8 mouse cellular contexts compared by ENCODE assay signal in genomic region chr4:156234021-156234501, GRCm38 (mm10). TPM values are rescaled to one million over a fixed set of nuclear protein-coding genes. Genes with fewer than 3 reads are reported as not detected.
DNase-seq lines count a peak whose midpoint lies in the region; ATAC-seq and TF ChIP-seq lines count a peak whose summit lies in the region.

No protein-coding gene starts in this region.

- H3K9ac ChIP-seq in kidney, embryonic 15.5 days: peak overlapping the region; percentile 77
- peak overlapping the region; percentile 87 for H3K9ac ChIP-seq in heart, embryonic 13.5 days
- H3K9ac ChIP-seq in liver, embryonic 14.5 days (replicated peaks): peak overlapping the region; percentile 92
- H3K9ac ChIP-seq in stomach, embryonic 15.5 days: peak overlapping the region; percentile 48

- H3K4me1 ChIP-seq in kidney, embryonic 15.5 days: peaks cover 29% of the 10 kb centered on the region
- peaks cover 10% of the 10 kb centered on the region for H3K4me1 ChIP-seq in bone marrow macrophage, adult 2 months (ENCODE audit: control insufficient read depth, insufficient read depth, low read length)
- H3K4me1 ChIP-seq in heart, embryonic 13.5 days: peaks cover 26% of the 10 kb centered on the region
- H3K4me1 ChIP-seq in liver, embryonic 14.5 days (replicated peaks; ENCODE audit: control insufficient read depth in 2 of 2, insufficient read depth in 2 of 2, low read length in 1 of 2): peaks cover 4 to 7% of the 10 kb centered on the region in 2 experiments; a peak in 2 of 4 replicates
- peaks cover 16% of the 10 kb centered on the region for H3K4me1 ChIP-seq in stomach, embryonic 15.5 days

- 2% methylated on average over 17 of the region's 17 CpGs for WGBS in kidney, embryonic 15.5 days
- 4% methylated on average over 17 of the region's 17 CpGs for WGBS in heart, embryonic 13.5 days
- 19% methylated on average over 17 of the region's 17 CpGs for WGBS in liver, embryonic 14.5 days (ENCODE audit: insufficient replicate concordance)
- 7% methylated on average over 17 of the region's 17 CpGs for WGBS in stomach, embryonic 15.5 days

- no peak for TF ChIP-seq POLR2A in bone marrow macrophage, adult 2 months (IDR thresholded peaks at IDR 0.05; ENCODE audit: borderline replicate concordance, low read depth, low read length)

- peaks cover 62% of the 10 kb centered on the region for H3K36me3 ChIP-seq in kidney, embryonic 15.5 days
- H3K36me3 ChIP-seq in heart, embryonic 13.5 days: peaks cover 63% of the 10 kb centered on the region
- peaks cover 24% of the 10 kb centered on the region for H3K36me3 ChIP-seq in liver, embryonic 14.5 days (replicated peaks; ENCODE audit: control insufficient read depth, insufficient read depth, low read depth)
- H3K36me3 ChIP-seq in stomach, embryonic 15.5 days: peaks cover 26% of the 10 kb centered on the region

- no peak for DNase-seq in kidney, adult 11 months
- no peak for DNase-seq in liver, embryonic 14.5 days (ENCODE audit: low read depth in 3 of 3, low spot score in 3 of 3)
- DNase-seq in left cerebral cortex, postnatal 10 days (ENCODE audit: extremely low spot score in 1 of 2, low spot score in 2 of 2): no peak
- DNase-seq in urinary bladder, adult 2 months (ENCODE audit: low spot score): no peak

- no peaks in the 10 kb centered on the region for H3K9me3 ChIP-seq in kidney, embryonic 15.5 days (replicated peaks)
- no peaks in the 10 kb centered on the region for H3K9me3 ChIP-seq in heart, embryonic 13.5 days
- H3K9me3 ChIP-seq in liver, embryonic 14.5 days (ENCODE audit: control insufficient read depth, low read length): no peaks in the 10 kb centered on the region
- H3K9me3 ChIP-seq in stomach, embryonic 15.5 days: no peaks in the 10 kb centered on the region

- peak overlapping the region; percentile 92 for H3K4me2 ChIP-seq in kidney, embryonic 15.5 days
- peak overlapping the region; percentile 93 for H3K4me2 ChIP-seq in heart, embryonic 13.5 days
- H3K4me2 ChIP-seq in liver, embryonic 14.5 days (ENCODE audit: low read depth): peak overlapping the region; percentile 95
- H3K4me2 ChIP-seq in stomach, embryonic 15.5 days: peak overlapping the region; percentile 95

- H3K27ac ChIP-seq in kidney, embryonic 15.5 days: peak overlapping the region; percentile 77
- peak overlapping the region; percentile 24; the same call in 1 of the 2 replicates for H3K27ac ChIP-seq in bone marrow macrophage, adult 2 months (ENCODE audit: insufficient read depth, low read depth, low read length)
- peak overlapping the region; percentile 59; the same call in 1 of the 2 replicates for H3K27ac ChIP-seq in heart, embryonic 13.5 days (replicated peaks)
- peak overlapping the region; percentile 37; the same call in 1 of the 2 replicates for H3K27ac ChIP-seq in liver, embryonic 14.5 days
- peak overlapping the region; percentile 40; the same call in 1 of the 2 replicates for H3K27ac ChIP-seq in stomach, embryonic 15.5 days

- intact Hi-C loops in left cerebral cortex, postnatal 10 days (cut with DNase I): loop anchor here (2.0 kb wide), 1 partner anchor 37 kb away; the partner anchor contains the start of gene Agrn

- no peak for TF ChIP-seq EP300 in liver, embryonic 14.5 days (IDR thresholded peaks at IDR 0.05; ENCODE audit: low read depth)

- peak overlapping the region; percentile 97 for H3K4me3 ChIP-seq in kidney, embryonic 15.5 days (replicated peaks)
- peak overlapping the region; percentile 68 for H3K4me3 ChIP-seq in bone marrow macrophage, adult 2 months (ENCODE audit: insufficient read depth, low read length)
- H3K4me3 ChIP-seq in heart, embryonic 13.5 days: peak overlapping the region; percentile 89
- H3K4me3 ChIP-seq in liver, embryonic 14.5 days (ENCODE audit: insufficient read depth in 1 of 2, low read depth in 2 of 2, low read length in 2 of 2): peak overlapping the region; percentile 59 to 99
- H3K4me3 ChIP-seq in stomach, embryonic 15.5 days (replicated peaks): peak overlapping the region; percentile 79

- no peaks in the 10 kb centered on the region for H3K27me3 ChIP-seq in kidney, embryonic 15.5 days
- H3K27me3 ChIP-seq in heart, embryonic 13.5 days (replicated peaks): 0 out of 2 replicates have a peak, but pooled peaks cover 2% of the 10 kb centered on the region
- H3K27me3 ChIP-seq in liver, embryonic 14.5 days (ENCODE audit: control insufficient read depth, insufficient read depth, low read length): no peaks in the 10 kb centered on the region
- no peaks in the 10 kb centered on the region for H3K27me3 ChIP-seq in stomach, embryonic 15.5 days (replicated peaks)

- TF ChIP-seq CTCF in bone marrow macrophage, adult 2 months (IDR thresholded peaks at IDR 0.05; ENCODE audit: low read depth, low read length): no peak
- no peak for TF ChIP-seq CTCF in liver, embryonic 14.5 days (IDR thresholded peaks at IDR 0.05; ENCODE audit: low read depth)

- ATAC-seq in kidney, embryonic 15.5 days (replicated peaks; ENCODE audit: low FRiP score): no peak
- no peak for ATAC-seq in heart, embryonic 13.5 days (ENCODE audit: extremely low read depth, insufficient number of reproducible peaks, low FRiP score, low TSS enrichment)
- ATAC-seq in liver, embryonic 14.5 days (ENCODE audit: insufficient read depth): no peak
- ATAC-seq in stomach, embryonic 15.5 days (ENCODE audit: insufficient read depth, low FRiP score, low read depth): no peak

RNA-seq across cellular contexts. Expression of gene Plekhn1, which starts 0.6 kb away (rescaled TPM):
- polyA plus RNA-seq in kidney, embryonic 15.5 days (2015; fragmentation: Nextera tagmentation; extraction: Ambion mirVana): 19.1 and 21.4 TPM in 2 replicates
- polyA plus RNA-seq in bone marrow macrophage, adult 2 months (2012; ENCODE audit: insufficient read depth, insufficient read length, missing spikeins): 41.6 and 44.9 TPM in 2 replicates
- 13.1 and 13.3 TPM in 2 replicates for polyA plus RNA-seq in heart, embryonic 13.5 days (2015; fragmentation: Nextera tagmentation; extraction: Ambion mirVana)
- 9.9 and 10.8 TPM in 2 replicates for polyA plus RNA-seq in liver, embryonic 14.5 days (2012; rRNA removed)
- 2.7 and 5.2 TPM in 2 replicates for polyA plus RNA-seq in liver, embryonic 14.5 days (2014; fragmentation: Nextera tagmentation; extraction: Ambion mirVana)
- 20.0 and 22.1 TPM in 2 replicates for polyA plus RNA-seq in stomach, embryonic 15.5 days (2015; fragmentation: Nextera tagmentation; extraction: Ambion mirVana)
- 10 to 100 TPM; 33.0 to 37.4 TPM for total RNA-seq in left cerebral cortex, postnatal 10 days (2021)
- 86.6 and 88.2 TPM in 2 replicates for polyA plus RNA-seq in urinary bladder, adult 2 months (2012; rRNA removed)

RNA-seq across cellular contexts. Expression of gene Noc2l, which starts 1.7 kb away (rescaled TPM):
- 85.8 and 90.3 TPM in 2 replicates for polyA plus RNA-seq in kidney, embryonic 15.5 days (2015; fragmentation: Nextera tagmentation; extraction: Ambion mirVana)
- polyA plus RNA-seq in bone marrow macrophage, adult 2 months (2012; ENCODE audit: insufficient read depth, insufficient read length, missing spikeins): 45.2 and 46.3 TPM in 2 replicates
- 39.3 and 41.8 TPM in 2 replicates for polyA plus RNA-seq in heart, embryonic 13.5 days (2015; fragmentation: Nextera tagmentation; extraction: Ambion mirVana)
- 62.7 and 68.0 TPM in 2 replicates for polyA plus RNA-seq in liver, embryonic 14.5 days (2012; rRNA removed)
- polyA plus RNA-seq in liver, embryonic 14.5 days (2014; fragmentation: Nextera tagmentation; extraction: Ambion mirVana): 40.2 and 50.7 TPM in 2 replicates
- 72.0 and 75.3 TPM in 2 replicates for polyA plus RNA-seq in stomach, embryonic 15.5 days (2015; fragmentation: Nextera tagmentation; extraction: Ambion mirVana)
- 10 to 100 TPM; 61.8 to 63.1 TPM for total RNA-seq in left cerebral cortex, postnatal 10 days (2021)
- 57.9 and 67.2 TPM in 2 replicates for polyA plus RNA-seq in urinary bladder, adult 2 months (2012; rRNA removed)

RNA-seq across cellular contexts. Expression of gene Perm1, which starts 18.4 kb away (rescaled TPM):
- 0.84 and 1.0 TPM in 2 replicates for polyA plus RNA-seq in kidney, embryonic 15.5 days (2015; fragmentation: Nextera tagmentation; extraction: Ambion mirVana)
- polyA plus RNA-seq in bone marrow macrophage, adult 2 months (2012; ENCODE audit: insufficient read depth, insufficient read length, missing spikeins): not detected in 2 replicates
- polyA plus RNA-seq in heart, embryonic 13.5 days (2015; fragmentation: Nextera tagmentation; extraction: Ambion mirVana): 2.7 and 3.0 TPM in 2 replicates
- polyA plus RNA-seq in liver, embryonic 14.5 days (2012; rRNA removed): 0.03 TPM in 2 replicates
- polyA plus RNA-seq in liver, embryonic 14.5 days (2014; fragmentation: Nextera tagmentation; extraction: Ambion mirVana): 0.05 TPM in 1 of 2 replicates, not detected in the other
- polyA plus RNA-seq in stomach, embryonic 15.5 days (2015; fragmentation: Nextera tagmentation; extraction: Ambion mirVana): 0.61 and 0.99 TPM in 2 replicates
- under 1 TPM; 0.22 to 0.28 TPM for total RNA-seq in left cerebral cortex, postnatal 10 days (2021)
- 0.10 and 0.18 TPM in 2 replicates for polyA plus RNA-seq in urinary bladder, adult 2 months (2012; rRNA removed)

RNA-seq across cellular contexts. Expression of gene Samd11, which starts 21.4 kb away (rescaled TPM):
- 0.50 and 1.2 TPM in 2 replicates for polyA plus RNA-seq in kidney, embryonic 15.5 days (2015; fragmentation: Nextera tagmentation; extraction: Ambion mirVana)
- polyA plus RNA-seq in bone marrow macrophage, adult 2 months (2012; ENCODE audit: insufficient read depth, insufficient read length, missing spikeins): 0.36 TPM in 1 of 2 replicates, not detected in the other
- 1.2 TPM in 2 replicates for polyA plus RNA-seq in heart, embryonic 13.5 days (2015; fragmentation: Nextera tagmentation; extraction: Ambion mirVana)
- polyA plus RNA-seq in liver, embryonic 14.5 days (2012; rRNA removed): 56.1 and 56.9 TPM in 2 replicates
- 21.5 and 24.8 TPM in 2 replicates for polyA plus RNA-seq in liver, embryonic 14.5 days (2014; fragmentation: Nextera tagmentation; extraction: Ambion mirVana)
- polyA plus RNA-seq in stomach, embryonic 15.5 days (2015; fragmentation: Nextera tagmentation; extraction: Ambion mirVana): 1.2 and 3.1 TPM in 2 replicates
- 1 to 10 TPM; 5.2 to 5.4 TPM for total RNA-seq in left cerebral cortex, postnatal 10 days (2021)
- 0.21 and 0.22 TPM in 2 replicates for polyA plus RNA-seq in urinary bladder, adult 2 months (2012; rRNA removed)

RNA-seq across cellular contexts. Expression of gene AW011738, which starts 31.0 kb away (rescaled TPM):
- 7.6 and 7.8 TPM in 2 replicates for polyA plus RNA-seq in kidney, embryonic 15.5 days (2015; fragmentation: Nextera tagmentation; extraction: Ambion mirVana)
- 1.2 and 1.6 TPM in 2 replicates for polyA plus RNA-seq in bone marrow macrophage, adult 2 months (2012; ENCODE audit: insufficient read depth, insufficient read length, missing spikeins)
- 3.2 and 3.3 TPM in 2 replicates for polyA plus RNA-seq in heart, embryonic 13.5 days (2015; fragmentation: Nextera tagmentation; extraction: Ambion mirVana)
- polyA plus RNA-seq in liver, embryonic 14.5 days (2012; rRNA removed): 0.49 and 0.66 TPM in 2 replicates
- polyA plus RNA-seq in liver, embryonic 14.5 days (2014; fragmentation: Nextera tagmentation; extraction: Ambion mirVana): 0.23 TPM in 1 of 2 replicates, not detected in the other
- 3.0 TPM in 2 replicates for polyA plus RNA-seq in stomach, embryonic 15.5 days (2015; fragmentation: Nextera tagmentation; extraction: Ambion mirVana)
- total RNA-seq in left cerebral cortex, postnatal 10 days (2021): 1 to 10 TPM; 3.2 to 4.2 TPM
- 3.0 and 3.1 TPM in 2 replicates for polyA plus RNA-seq in urinary bladder, adult 2 months (2012; rRNA removed)

Comparison
In these comparisons a context has a peak if more than half of its experiments do, and no peak if none do; other contexts are left out.
1. H3K27ac ChIP-seq: peak in every context shown above with its lines; median percentile 77 in kidney, embryonic 15.5 days; 59 in heart, embryonic 13.5 days; 40 in stomach, embryonic 15.5 days; 37 in liver, embryonic 14.5 days; 24 in bone marrow macrophage, adult 2 months.